Mouse (Mus musculus): ENCODE data around the gene Pecr.

Pecr gene

GRCm38 (mm10) chr1:72283992-72284485, at the start of gene Pecr, which contains the start of gene Tmem169:
TSS of gene Pecr (minus strand) at chr1:72284314.
TSS of gene Tmem169 (plus strand) at chr1:72284369.
- peak; percentile 50 to 62 for DNase-seq (ENCODE audit: low read depth in 2 of 2, low spot score in 2 of 2)

DNA sequence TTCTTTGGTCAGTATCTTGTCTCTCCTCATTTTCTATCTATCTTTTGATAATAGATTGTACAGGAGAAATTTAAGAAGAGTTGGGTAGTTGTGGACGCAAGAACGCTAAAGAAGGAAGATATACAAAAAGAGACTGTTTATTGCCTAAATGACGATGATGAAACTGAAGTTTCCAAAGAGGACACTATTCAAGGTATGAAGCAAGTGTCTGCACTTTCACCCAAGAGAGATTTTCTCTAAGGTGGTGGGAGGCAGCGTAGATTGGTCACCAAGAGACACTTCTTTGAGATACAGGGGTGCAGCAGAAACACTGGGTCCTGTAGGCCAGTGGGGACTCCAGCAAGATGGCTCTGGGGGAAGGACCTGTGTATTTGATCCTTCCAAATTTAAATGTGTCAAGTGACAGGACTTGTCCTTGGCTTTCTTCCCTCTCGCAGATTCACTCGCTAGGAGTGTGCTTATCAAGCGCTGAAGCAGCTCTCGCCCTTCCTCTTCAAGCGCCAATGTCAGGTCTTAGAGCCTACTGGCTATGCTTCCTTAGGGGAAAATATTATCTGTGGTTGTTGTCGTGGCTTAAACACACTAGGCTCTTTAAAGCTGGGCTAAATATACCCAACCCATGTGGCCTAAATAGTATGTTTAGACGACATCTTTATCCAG, 42.2 kb upstream of the Pecr start:
- no peak for DNase-seq (ENCODE audit: low read depth in 2 of 2, low spot score in 2 of 2)

DNA sequence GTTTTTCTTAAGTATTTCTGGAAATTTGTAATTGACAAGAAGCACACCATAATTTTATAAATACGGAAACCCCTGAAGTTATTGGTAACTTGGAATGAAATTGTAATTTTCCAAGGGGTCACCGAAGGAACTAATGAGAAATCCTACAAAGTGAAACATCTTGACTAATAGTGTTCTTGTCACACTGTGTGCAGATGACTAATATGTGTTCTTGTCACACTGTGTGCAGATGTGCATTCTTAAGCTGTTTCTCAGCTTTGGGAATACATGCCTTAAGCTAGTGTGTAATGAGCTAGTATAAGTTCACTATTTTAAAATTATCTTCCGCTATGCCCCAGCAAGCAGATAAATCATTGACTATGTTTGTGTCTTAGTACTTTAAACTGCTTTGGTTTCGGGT, 39.1 kb upstream of the Pecr start:
- DNase-seq (ENCODE audit: low read depth in 2 of 2, low spot score in 2 of 2): no peak

DNA sequence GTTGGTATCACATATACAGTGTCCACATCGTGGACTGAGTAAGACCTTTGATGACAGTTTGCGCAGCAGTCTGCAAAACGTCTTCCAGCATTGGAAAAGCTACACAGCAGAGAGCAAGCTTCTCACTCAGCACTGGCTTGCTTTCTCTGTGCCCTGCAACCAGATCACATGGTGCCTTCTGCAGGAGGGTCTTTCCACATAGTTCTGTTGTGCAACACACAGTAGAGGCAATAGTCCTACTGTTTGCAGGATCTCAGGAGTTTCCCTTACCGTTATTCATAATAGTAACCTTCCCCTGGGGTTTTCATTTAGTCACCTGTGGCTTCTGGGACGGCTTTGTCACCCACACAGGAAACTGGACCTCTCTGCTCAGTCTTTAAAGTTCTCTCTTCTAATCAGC, 36.6 kb upstream of the Pecr start:
- DNase-seq (ENCODE audit: low read depth in 2 of 2, low spot score in 2 of 2): no peak

GRCm38 (mm10) chr1:72316901-72317300, 32.8 kb upstream of the Pecr start:
- no peak for DNase-seq (ENCODE audit: low read depth in 2 of 2, low spot score in 2 of 2)

- no peak for DNase-seq (ENCODE audit: low read depth in 2 of 2, low spot score in 2 of 2)
Observed at GRCm38 (mm10) chr1:72316409-72316808, 32.3 kb upstream of the Pecr start.

- DNase-seq (ENCODE audit: low read depth in 2 of 2, low spot score in 2 of 2): no peak
Observed at GRCm38 (mm10) chr1:72315447-72315846, 31.3 kb upstream of the Pecr start.

- peak in 1 of 2 experiments; percentile 24 for DNase-seq (ENCODE audit: low read depth in 2 of 2, low spot score in 2 of 2)
Observed at GRCm38 (mm10) chr1:72313399-72314039, 29.4 kb upstream of the Pecr start.

DNA sequence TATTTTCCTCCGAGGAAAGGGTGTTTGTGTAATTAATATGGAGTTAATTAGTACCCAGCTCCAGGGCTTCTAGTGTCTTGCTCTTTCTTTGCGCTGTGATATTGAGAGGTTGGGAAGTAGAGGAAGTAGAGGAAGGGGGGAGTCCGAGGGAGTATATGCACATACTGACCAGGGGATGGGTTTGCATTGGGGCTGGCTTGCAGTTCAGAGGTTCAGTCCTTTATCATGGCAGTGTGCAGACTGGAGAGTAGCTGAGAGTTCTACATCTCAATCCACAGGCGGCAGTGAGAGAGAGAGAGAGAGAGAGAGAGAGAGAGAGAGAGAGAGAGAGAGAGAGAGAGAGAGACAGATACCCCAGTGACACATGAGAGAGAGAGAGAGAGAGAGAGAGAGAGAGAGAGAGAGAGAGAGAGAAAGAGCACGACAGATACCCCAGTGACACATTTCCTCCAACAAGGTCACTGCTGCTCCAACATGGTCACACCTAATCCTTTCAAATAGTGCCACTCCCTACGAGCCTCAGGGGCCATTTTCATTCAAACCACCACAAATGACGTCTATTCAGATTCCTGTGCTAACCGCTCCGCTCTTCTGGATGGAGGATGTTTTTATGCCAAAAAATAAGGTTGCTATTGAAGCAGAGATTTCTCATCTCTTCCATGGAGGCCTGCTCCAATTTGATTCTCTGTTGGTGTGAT, 28.7 kb upstream of the Pecr start:
- no peak for DNase-seq (ENCODE audit: low read depth in 2 of 2, low spot score in 2 of 2)

DNA sequence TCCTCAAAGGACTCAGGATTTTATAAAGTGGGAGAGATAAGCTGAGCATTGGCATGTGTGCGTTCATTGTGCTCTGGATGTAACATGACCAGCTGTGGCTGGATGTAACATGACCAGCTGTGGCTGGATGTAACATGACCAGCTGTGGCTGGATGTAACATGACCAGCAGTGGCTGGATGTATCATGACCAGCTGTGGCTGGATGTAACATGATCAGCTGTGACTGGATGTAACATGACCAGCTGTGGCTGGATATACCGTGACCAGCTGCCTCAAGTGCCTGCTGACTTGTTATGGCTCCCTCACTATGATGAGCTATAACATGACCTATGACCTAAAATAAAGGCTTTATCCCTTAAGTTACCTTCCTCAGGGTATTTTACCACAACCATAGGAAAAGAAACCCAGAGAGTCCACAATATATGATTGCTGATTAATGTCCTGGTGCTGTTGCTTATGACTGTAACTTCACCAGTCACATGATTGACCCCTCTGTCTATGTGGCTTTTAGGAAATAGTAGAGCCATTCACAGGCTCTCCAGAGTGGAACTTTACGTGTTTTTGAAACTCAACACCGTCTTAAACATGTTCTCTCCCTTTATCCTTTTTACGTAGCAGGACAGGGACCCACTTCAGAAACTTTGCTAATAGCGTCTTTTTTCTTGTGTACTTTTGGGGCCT, 25.8 kb upstream of the Pecr start:
- DNase-seq (ENCODE audit: low read depth in 2 of 2, low spot score in 2 of 2): no peak

GRCm38 (mm10) chr1:72308919-72309318, 24.8 kb upstream of the Pecr start:
- no peak for DNase-seq (ENCODE audit: low read depth in 2 of 2, low spot score in 2 of 2)

DNA sequence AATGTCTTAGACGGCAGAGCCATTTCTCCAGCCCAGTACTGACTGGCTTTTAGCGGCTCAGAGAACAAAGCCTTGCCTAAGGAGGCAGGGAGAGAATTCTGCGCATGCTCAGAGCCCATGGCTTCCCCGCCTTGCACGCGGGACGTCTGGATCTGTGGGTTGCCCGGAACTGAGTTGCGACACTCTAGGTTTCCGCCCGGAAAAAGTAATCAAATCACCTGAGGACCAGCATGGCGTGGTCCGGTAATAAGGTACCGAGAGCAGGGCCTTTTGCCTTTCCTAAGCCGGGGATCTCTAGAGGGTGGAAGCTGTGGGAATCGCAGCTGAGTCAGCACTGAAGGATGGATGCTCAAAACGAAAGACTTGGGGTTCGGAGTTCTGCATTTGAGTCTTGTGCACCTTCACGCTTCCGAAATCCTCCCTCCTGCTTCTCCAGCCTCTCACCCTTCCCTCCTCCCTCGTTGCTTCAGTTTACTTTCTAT, 23.2 kb upstream of the Pecr start, which contains the start of gene Xrcc5:
Xrcc5 (plus strand) TSS at position 105 of the 482 bp plus-strand sequence.
- DNase-seq (ENCODE audit: low read depth in 2 of 2, low spot score in 2 of 2): peak; percentile 90 to 92

DNA sequence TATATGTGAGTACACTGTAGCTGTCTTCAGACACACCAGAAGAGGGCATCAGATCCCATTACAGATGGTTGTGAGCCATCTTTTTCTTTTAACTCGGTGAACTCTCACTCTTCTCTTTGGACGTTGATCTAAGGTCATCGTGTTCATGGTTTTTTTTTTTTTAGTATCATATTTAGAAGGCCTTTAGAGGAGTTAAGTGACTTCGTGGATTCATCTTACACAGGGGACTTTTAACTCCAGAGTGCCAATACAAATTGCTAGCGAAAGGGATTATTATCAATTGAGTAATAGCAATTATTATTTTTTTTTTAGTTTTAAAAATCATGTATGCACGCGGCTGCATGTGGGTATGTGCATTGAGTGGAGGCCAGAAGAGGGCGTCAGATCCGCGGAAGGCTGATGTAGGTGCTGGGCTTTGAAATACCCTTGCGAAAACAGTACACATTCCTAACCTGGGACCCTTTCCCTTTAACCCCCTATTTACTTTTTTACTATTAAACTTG, 22.6 kb upstream of the Pecr start:
- DNase-seq (ENCODE audit: low read depth in 2 of 2, low spot score in 2 of 2): peak in 1 of 2 experiments; percentile 0

DNA sequence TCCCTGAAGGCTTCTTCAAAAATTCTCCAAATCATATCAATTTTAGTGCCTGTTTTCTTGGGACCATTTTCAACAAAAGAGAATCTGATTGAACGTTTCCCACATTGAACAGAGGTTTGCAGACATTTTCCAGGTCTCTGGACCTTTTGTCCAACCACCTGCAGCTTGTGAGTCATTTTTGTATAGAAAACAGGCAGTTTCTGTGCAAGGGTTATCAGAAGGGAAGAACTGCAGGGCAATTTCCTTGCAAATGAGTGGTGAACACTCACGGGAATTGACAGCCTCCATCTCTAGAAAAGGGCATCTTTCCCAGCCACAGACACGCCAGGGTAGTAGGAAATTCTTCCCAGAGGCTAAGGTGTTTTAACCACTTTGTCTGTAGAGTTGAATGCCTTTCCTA, 22.1 kb upstream of the Pecr start:
- DNase-seq (ENCODE audit: low read depth in 2 of 2, low spot score in 2 of 2): no peak

- no peak for DNase-seq (ENCODE audit: low read depth in 2 of 2, low spot score in 2 of 2)
Observed at GRCm38 (mm10) chr1:72301845-72302244, 17.7 kb upstream of the Pecr start.

DNA sequence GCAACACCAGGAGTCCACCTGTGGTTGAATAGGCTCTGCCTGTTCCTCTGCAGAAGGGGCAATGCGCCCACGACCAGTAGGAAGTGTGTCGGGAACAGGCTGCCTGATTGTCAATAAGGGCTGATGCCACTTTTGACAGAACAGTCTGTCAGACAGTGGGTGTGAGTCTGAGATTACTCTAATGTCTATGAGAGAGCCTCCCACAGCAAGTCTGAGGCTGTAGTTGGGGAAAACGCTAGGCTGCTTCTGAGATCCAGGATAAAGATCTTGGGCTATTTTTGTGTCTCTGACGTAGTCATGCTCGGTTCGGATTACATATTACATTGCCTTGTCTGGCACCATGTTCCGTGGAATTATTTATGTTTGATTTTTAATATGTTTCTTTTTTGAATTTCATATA, 11.6 kb upstream of the Pecr start:
- no peak for DNase-seq (ENCODE audit: low read depth in 2 of 2, low spot score in 2 of 2)

DNA sequence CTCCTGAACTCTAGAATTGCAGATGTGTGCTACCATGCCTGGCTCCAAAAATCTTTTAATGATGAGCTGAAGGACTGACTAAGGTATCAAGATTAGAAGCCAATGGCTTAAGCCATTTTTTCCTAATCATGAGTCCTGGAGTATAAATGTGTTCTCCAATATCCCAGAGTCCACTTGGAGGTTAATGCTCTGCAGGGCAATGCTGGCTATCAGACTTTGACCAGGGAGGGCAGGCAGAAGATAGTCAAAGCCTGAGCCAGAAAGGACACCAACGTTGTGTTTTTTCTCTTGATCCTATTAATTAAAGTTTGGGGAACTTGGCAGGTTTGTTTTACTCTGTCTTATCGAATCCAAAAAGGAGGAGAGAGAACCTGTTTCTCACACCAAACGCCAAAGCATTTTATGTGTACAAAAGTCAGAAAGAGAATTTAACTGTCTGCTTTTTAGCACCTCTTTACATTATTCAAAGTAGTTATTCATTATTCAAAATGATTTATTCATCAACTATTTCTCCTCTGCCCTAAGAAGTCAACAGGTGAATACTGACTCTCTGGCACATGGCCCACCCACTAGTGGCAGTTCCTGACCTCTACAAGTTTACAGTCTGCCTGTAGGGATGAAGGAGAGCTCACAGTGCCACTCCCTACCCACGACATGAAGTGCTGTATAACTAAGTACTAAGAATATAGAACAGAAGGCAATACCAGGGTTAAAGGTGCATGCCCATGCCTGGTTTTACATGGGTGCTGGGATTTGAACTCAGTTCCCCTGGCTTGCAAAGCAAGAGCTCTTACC, 10.0 kb upstream of the Pecr start:
- DNase-seq (ENCODE audit: low read depth in 2 of 2, low spot score in 2 of 2): no peak

DNA sequence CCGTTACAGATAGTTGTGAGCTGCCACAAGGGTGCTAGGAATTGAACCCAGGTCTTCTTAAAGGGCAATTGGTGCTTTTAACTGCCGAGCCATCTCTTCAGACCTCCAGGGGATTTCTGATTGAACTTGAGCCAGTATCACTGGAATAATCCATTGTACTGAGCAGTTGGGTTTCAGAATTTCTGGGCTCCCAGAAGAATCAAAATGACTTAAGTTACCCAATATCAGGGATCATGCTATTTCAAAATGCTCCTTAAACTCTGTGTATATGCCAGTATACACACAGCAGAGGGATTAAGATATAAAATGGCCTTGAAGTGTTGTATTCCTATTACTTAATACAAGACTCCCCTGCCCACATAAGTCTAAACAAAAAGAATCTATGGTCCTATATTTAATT, 7.8 kb upstream of the Pecr start:
- DNase-seq (ENCODE audit: low read depth in 2 of 2, low spot score in 2 of 2): no peak

GRCm38 (mm10) chr1:72291421-72291820, 7.3 kb upstream of the Pecr start:
- DNase-seq (ENCODE audit: low read depth in 2 of 2, low spot score in 2 of 2): no peak

- DNase-seq (ENCODE audit: low read depth in 2 of 2, low spot score in 2 of 2): no peak
Observed at GRCm38 (mm10) chr1:72290896-72291295, 6.8 kb upstream of the Pecr start.

Data from CD8-positive naive resting alpha-beta T cell, adult 2 months (primary cell).